Mouse (Mus musculus) testis, adult 2 months (tissue): ENCODE measurements around the gene Trim75.

Experiments
- CTCF ChIP-seq: fragments of 200-500 bp; IDR thresholded peaks from 2 replicates; pipeline ENCODE4 v1.5.1; 2012; ENCODE audit warnings: low read depth, mild to moderate bottlenecking, inconsistent platforms, low read length, moderate library complexity; ENCODE audit not compliant: control insufficient read depth, insufficient read depth, insufficient replicate concordance
- POLR2A ChIP-seq: fragments of 200-500 bp; IDR thresholded peaks from 2 replicates; pipeline ENCODE4 v1.6.1; 2012; ENCODE audit warnings: low read depth, mild to moderate bottlenecking, inconsistent platforms, low read length, moderate library complexity; ENCODE audit not compliant: control insufficient read depth

DNA sequence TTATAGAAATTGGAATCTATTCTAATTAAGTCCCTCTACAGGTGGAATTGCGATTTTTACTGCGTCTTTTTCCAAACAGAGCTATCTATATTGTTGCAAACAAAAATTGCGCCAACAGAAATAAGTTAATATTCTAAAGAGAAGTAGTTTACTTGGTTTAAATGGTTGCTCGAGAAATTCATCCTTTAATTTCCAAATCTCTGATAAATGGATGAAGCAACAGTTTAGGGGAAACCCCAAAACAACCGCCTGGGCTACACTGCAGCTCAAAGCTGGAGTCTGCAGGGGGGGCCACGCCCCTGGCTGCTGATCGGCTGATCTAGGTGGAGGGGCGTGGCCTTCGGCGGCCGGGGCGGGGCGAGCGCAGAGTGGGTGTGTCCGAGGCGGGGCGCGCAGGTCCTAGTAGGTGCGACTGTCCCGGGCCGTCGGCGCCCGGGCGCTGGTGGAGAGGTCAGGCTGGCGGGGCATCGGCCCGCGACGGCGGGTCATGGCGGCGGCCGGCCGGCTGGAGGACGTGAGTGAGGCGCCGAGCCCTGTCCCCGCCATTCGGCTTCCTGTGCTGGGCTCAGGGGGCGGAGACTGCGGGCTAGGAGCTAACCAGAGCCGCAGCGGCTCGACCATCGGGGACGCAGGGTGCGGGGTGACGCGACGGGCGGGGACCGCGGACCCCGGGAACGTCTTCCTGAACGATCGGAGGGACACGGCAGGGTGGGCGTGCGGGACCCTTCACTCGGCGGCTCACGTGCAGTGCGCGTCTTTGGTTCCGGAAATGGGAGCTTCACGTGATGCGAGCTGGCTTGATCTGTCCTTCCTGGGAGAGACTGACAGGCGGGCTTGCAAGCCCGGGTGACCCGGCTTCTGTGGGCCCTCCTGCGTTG is 40.6 kb downstream of the Trim75 start, which contains the start of gene Tmem192:
- TF ChIP-seq CTCF, result no peak
- peak; percentile 20; the same call in 1 of the 2 replicates for TF ChIP-seq POLR2A
